Mouse (Mus musculus) stomach, postnatal 0 days (tissue): ENCODE results near the gene Magi2. TPM values are rescaled to one million over a fixed set of nuclear protein-coding genes. Genes with fewer than 3 reads are reported as not detected.
A peak's percentile ranks its signal among the peaks of the same experiment; 100 is the strongest.

Experiments
- ATAC-seq: fragments of 200-750 bp; cut with Nextera tagmentation; 2 replicates; pipeline ENCODE4 v1.8.0; 2017; ENCODE audit not compliant: low FRiP score, low TSS enrichment
- DNase-seq: peaks from one replicate; pipeline ENCODE4 v3.0.0-alpha.2; 2016; ENCODE audit warnings: low spot score
- H3K27ac ChIP-seq: fragments of 300-500 bp; sonication (generic); replicated peaks from 2 replicates; pipeline ENCODE4 v1.5.1; 2014; ENCODE audit warnings: mild to moderate bottlenecking, control low read depth
- H3K27me3 ChIP-seq: fragments of 300-500 bp; sonication (generic); 2 replicates; pipeline ENCODE4 v1.6.1; 2014; ENCODE audit warnings: low read length; ENCODE audit not compliant: control insufficient read depth, insufficient read depth
- H3K36me3 ChIP-seq: fragments of 300-500 bp; sonication (generic); 2 replicates; pipeline ENCODE4 v1.6.1; 2014; ENCODE audit warnings: low read length, mixed read lengths; ENCODE audit not compliant: control insufficient read depth, insufficient read depth
- H3K4me1 ChIP-seq: fragments of 300-500 bp; sonication (generic); replicated peaks from 2 replicates; pipeline ENCODE4 v1.6.1; 2014; ENCODE audit warnings: antibody characterized with exemption; ENCODE audit not compliant: control insufficient read depth, insufficient read depth
- H3K4me2 ChIP-seq: fragments of 300-500 bp; sonication (generic); replicated peaks from 2 replicates; pipeline ENCODE4 v1.6.1; 2014; ENCODE audit warnings: low read depth, mild to moderate bottlenecking, control low read depth, moderate library complexity
- H3K4me3 ChIP-seq: fragments of 300-500 bp; sonication (generic); 2 replicates; pipeline ENCODE4 v1.5.1; 2014; ENCODE audit warnings: low read depth, low read length, control low read depth
- H3K9ac ChIP-seq: fragments of 300-500 bp; sonication (generic); 2 replicates; pipeline ENCODE4 v1.6.1; 2014; ENCODE audit warnings: mild to moderate bottlenecking, low read length, control low read depth, mixed read lengths
- H3K9me3 ChIP-seq: fragments of 300-500 bp; sonication (generic); 2 replicates; pipeline ENCODE4 v1.6.1; 2016; ENCODE audit warnings: low read length; ENCODE audit not compliant: control insufficient read depth
- CTCF ChIP-seq: IDR thresholded peaks from 2 replicates; pipeline ENCODE4 v1.5.1; 2016; ENCODE audit warnings: antibody characterized with exemption, low read depth, mild to moderate bottlenecking, moderate library complexity
- EP300 ChIP-seq: optimal IDR thresholded peaks from 2 replicates; pipeline ENCODE3; 2016; ENCODE audit warnings: antibody characterized with exemption
- WGBS: fragments of 180-500 bp; shearing (Covaris S2); extraction: QIAGEN DNeasy Blood & Tissue Kit; methylation state at CpG from one replicate; pipeline ENCODE4 v1.1.7; 2014; 5-methylcytosine and 5-hydroxymethylcytosine counted together
- polyA plus RNA-seq: library from polyadenylated mRNA; unstranded; fragments of >200 nt; fragmentation: Nextera tagmentation; extraction: Ambion mirVana; gene quantifications from 2 replicates; pipeline ENCODE4 v1.2.1, GENCODE M21; 2015

Magi2 gene
- polyA plus RNA-seq, 1 experiment from 2014 or later: 1.9 TPM

DNA sequence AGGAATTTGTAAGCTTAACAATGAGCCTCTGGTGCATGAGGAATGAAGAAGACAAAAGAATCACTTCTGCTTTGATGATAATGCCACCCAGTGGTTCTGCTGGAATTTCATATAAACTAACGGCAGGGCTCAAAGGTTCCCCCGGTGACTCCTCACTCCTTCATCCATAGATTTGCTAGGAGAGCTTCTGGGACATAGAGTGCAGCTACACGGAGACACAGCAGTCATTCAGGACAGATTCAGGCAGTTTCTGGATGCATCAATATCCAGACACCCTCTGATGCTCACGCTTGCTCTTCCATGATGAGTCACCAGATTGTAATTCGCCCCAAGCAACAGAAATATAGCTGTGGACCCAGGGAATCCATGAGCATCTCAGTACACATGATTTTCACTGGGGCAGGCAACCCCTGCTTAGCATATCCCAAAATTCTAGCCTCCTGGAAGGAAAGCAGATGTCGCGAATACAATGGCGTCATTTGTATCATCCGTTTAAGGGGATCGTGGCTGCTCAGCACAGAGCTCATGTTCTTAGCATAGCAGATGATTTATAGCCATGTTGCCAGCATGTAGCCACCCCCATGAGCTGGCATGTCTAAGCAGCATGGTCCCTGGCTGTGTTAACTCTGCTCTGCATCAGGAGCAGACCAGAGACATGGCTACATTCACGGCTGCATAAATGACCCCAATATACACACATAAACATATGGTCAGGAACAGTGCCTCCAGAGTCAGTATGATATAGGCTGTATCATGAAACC, 1426.8 kb downstream of the Magi2 start:
- DNase-seq (no peak), ATAC-seq (no peak)
- Histone ChIP-seq H3K9ac (no peak overlapping the region), H3K4me1 (no peaks in the 10 kb centered on the region), H3K27ac (no peak overlapping the region), H3K27me3 (no peaks in the 10 kb centered on the region), H3K4me2 (no peak overlapping the region), H3K36me3 (no peaks in the 10 kb centered on the region), H3K9me3 (no peaks in the 10 kb centered on the region), H3K4me3 (no peak overlapping the region)
- peak; percentile 53 for TF ChIP-seq CTCF
- no peak for TF ChIP-seq EP300
- WGBS: 60% methylated on average over 11 of the region's 11 CpGs

DNA sequence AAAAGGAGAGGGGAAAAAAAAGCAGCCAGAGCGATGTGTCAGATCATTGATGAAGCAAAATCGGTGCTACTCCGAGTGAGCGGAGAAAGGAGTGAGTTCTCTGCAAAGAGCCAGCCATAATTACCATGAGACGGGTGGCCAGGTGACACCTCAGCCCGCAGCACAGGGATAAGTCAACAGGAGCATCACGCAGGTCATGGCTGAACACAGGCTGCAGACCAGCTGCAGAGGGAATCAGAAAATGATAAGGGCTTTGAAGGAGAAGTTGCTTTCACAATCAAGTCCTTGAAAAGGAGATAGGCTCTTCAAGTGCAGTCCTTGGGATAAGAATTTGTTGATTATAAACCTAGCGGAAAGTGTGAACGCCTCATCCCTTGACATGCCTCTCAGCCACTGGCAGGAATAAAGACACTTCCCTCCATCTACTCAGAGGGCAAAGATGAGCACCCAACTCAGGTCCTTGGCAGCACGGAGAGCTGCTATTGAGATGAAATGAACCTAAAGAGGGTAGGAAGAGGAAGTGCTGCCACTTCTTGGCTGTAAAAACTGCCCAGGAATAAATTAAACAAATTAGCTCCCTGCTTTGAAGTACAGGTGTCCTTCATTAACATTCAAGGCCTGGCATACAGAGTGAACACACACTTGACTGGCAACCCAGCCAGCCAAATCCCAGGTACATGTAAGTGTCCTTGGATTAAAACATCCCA, 1428.1 kb downstream of the Magi2 start:
- no peaks in the 10 kb centered on the region for H3K27me3 ChIP-seq
- no peak overlapping the region for H3K4me3 ChIP-seq
- WGBS: 63% methylated on average over 10 of the region's 10 CpGs
- no peak overlapping the region for H3K9ac ChIP-seq
- no peak overlapping the region for H3K27ac ChIP-seq
- TF ChIP-seq CTCF (no peak), EP300 (no peak)
- H3K4me2 ChIP-seq: no peak overlapping the region
- DNase-seq (no peak), ATAC-seq (no peak)
- no peaks in the 10 kb centered on the region for H3K4me1 ChIP-seq
- no peaks in the 10 kb centered on the region for H3K9me3 ChIP-seq
- no peaks in the 10 kb centered on the region for H3K36me3 ChIP-seq

DNA sequence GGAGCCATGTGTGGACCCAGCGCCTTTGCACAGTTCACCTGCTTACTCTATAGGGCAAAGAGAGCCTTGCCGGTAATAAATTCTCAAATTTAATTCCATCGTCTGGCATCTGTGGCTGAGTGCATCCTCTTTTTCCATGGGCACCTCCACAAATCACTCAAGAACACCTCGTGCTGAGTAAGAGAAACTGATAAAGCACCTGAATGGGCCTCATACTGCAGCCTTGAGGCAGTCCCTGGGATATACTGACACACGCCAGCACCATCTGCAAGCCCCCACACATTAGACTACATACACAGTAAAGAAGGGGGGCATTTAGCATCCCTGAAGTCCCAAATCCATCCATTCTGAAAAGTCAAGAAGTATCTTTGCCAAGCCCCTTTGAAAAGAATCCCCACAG, 1430.2 kb downstream of the Magi2 start:
- Histone ChIP-seq H3K27me3 (no peaks in the 10 kb centered on the region), H3K4me1 (no peaks in the 10 kb centered on the region), H3K4me2 (no peak overlapping the region), H3K4me3 (no peak overlapping the region), H3K27ac (no peak overlapping the region), H3K9ac (no peak overlapping the region), H3K9me3 (no peaks in the 10 kb centered on the region), H3K36me3 (no peaks in the 10 kb centered on the region)
- no peak for TF ChIP-seq CTCF
- TF ChIP-seq EP300: no peak
- WGBS: 85% methylated on average over 5 of the region's 5 CpGs
- DNase-seq: no peak
- ATAC-seq: no peak

DNA sequence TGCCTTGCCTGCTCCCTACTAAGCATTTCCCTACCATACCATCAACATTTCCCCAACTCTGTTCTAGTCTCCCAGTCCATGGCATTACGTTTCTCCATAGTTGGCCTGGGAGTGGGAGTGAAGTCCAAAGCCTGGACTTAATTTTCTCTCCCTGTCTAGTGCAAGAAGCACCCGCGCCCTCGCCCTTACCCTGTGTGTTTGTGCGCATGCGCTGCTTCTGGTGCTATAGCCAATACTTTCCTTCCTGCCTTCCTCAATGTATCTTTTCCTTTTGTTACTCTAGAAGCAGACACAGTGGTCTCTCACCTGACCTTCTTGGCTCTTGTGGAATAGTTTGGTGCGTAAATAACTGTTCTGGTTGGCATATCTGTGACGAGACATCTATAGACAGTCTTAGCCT, 1440.8 kb downstream of the Magi2 start:
- no peaks in the 10 kb centered on the region for H3K36me3 ChIP-seq
- no peak overlapping the region for H3K4me2 ChIP-seq
- H3K9me3 ChIP-seq: no peaks in the 10 kb centered on the region
- TF ChIP-seq CTCF (no peak), EP300 (no peak)
- WGBS: 94% methylated on average over 8 of the region's 8 CpGs
- H3K27ac ChIP-seq: no peak overlapping the region
- no peak overlapping the region for H3K4me3 ChIP-seq
- DNase-seq (no peak), ATAC-seq (no peak)
- H3K27me3 ChIP-seq: no peaks in the 10 kb centered on the region
- no peak overlapping the region for H3K9ac ChIP-seq
- H3K4me1 ChIP-seq: no peaks in the 10 kb centered on the region

DNA sequence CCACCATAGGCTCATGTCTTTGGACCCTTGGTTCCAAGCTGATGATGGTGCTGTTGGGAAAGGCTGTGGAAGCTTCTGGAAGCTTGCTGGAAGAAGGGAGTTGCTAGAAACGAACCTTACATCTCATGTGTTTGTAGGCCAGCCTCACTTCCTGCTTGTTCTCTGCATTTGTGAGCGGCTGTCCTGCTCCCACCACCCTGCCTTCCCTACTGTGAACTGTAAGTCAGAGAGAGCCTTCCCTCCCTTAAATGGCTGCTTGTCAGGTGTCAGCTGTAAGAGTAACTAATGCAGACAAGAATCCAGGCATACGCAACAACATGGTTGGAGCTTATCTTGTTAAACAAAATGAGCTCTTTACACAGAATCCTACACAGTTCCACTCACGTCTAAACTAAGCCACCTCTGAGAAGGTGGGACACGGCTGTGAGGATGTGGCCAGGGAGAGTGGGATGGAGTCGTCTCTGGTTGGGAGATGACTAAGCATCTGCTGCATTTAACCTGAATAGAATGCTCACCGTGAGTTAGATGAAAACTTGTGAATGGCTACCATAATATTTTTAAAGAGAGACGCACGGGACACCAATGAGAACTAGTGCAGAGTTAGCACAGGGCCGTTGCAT, 1442.0 kb downstream of the Magi2 start:
- DNase-seq (no peak), ATAC-seq (no peak)
- Histone ChIP-seq H3K9me3 (no peaks in the 10 kb centered on the region), H3K4me3 (no peak overlapping the region), H3K36me3 (no peaks in the 10 kb centered on the region), H3K27me3 (no peaks in the 10 kb centered on the region), H3K4me2 (no peak overlapping the region), H3K4me1 (no peaks in the 10 kb centered on the region), H3K9ac (no peak overlapping the region), H3K27ac (no peak overlapping the region)
- WGBS: 80% methylated on average over 10 of the region's 10 CpGs
- TF ChIP-seq EP300: no peak
- no peak for TF ChIP-seq CTCF

DNA sequence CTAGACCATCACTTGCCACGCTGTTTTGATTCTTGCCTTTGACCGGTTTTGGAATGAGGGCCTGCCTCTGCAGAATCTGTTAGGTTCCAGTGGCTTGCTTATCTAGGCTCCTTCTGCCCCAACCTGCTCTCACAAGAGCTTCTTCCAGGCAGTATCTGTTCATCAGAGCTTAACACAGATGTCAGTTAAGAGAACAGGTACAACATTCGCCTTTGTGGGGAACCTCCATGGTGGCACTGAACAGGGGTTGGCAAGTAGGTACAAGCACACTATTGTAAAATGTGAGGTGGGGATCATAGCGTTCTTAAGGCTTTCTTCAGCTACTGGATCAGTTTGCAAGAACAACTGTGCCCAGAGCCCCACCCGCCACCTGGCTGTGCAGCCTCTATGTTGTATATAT, 1442.6 kb downstream of the Magi2 start:
- DNase-seq (no peak), ATAC-seq (no peak)
- no peak overlapping the region for H3K9ac ChIP-seq
- no peak overlapping the region for H3K4me3 ChIP-seq
- H3K27me3 ChIP-seq: no peaks in the 10 kb centered on the region
- H3K9me3 ChIP-seq: no peaks in the 10 kb centered on the region
- H3K27ac ChIP-seq: no peak overlapping the region
- H3K4me1 ChIP-seq: no peaks in the 10 kb centered on the region
- no peaks in the 10 kb centered on the region for H3K36me3 ChIP-seq
- WGBS: 71% methylated on average over 5 of the region's 5 CpGs
- H3K4me2 ChIP-seq: no peak overlapping the region
- TF ChIP-seq CTCF (no peak), EP300 (no peak)
